Mouse (Mus musculus): ENCODE results near the gene Adgrl3. TPM values are rescaled to one million over a fixed set of nuclear protein-coding genes. Genes with fewer than 3 reads are reported as not detected.

Adgrl3 gene
- polyA plus RNA-seq, 1 experiment, result 0.36 TPM

GRCm38 (mm10) chr5:81046128-81046527 lies 26.2 kb downstream of the Adgrl3 start:
- Histone ChIP-seq H3K36me3 (ENCODE audit: control insufficient read depth, insufficient read depth, low read length, poor library complexity, severe bottlenecking) (no peaks in the 10 kb centered on the region), H3K4me3 (ENCODE audit: low read depth, low read length) (no peak overlapping the region), H3K27me3 (ENCODE audit: control insufficient read depth, insufficient read depth, low read length, poor library complexity, severe bottlenecking) (no peaks in the 10 kb centered on the region), H3K9ac (ENCODE audit: low read depth, poor library complexity, severe bottlenecking) (no peak overlapping the region), H3K27ac (ENCODE audit: insufficient read depth, low read length) (no peak overlapping the region), H3K4me1 (ENCODE audit: control insufficient read depth, insufficient read depth, low read length) (no peaks in the 10 kb centered on the region), H3K9me3 (replicated peaks; ENCODE audit: control insufficient read depth, insufficient read depth, low read length, poor library complexity, severe bottlenecking) (no peaks in the 10 kb centered on the region)
- TF ChIP-seq CTCF (IDR thresholded peaks at IDR 0.05; ENCODE audit: low read depth, low read length), result no peak
- no peak for TF ChIP-seq EP300 (IDR thresholded peaks at IDR 0.05; ENCODE audit: insufficient read depth, low read depth, low read length)
- no peak for TF ChIP-seq POLR2A (IDR thresholded peaks at IDR 0.05; ENCODE audit: insufficient read depth, low read length)

DNA sequence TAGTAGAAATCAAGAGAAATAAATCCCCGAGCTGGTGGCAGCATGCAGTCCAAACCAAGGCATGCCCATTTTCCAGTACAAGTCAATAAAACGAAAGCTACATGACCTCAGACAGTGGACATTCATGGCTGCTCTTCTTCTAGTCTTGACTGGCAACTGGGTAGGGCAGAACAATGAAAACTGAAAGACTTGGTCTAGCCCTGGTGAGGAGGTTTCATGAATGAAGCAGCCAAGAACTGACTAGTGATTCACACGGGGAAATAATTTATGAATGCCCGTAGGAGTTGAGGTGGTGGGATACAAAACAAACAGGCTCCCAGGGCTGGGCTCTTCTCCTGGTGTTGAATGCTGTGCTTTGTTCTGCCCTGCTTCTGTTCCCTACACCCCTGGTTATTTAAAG lies 34.7 kb downstream of the Adgrl3 start:
- Histone ChIP-seq H3K9ac (ENCODE audit: low read depth, poor library complexity, severe bottlenecking) (no peak overlapping the region), H3K4me1 (ENCODE audit: control insufficient read depth, insufficient read depth, low read length) (no peaks in the 10 kb centered on the region), H3K36me3 (ENCODE audit: control insufficient read depth, insufficient read depth, low read length, poor library complexity, severe bottlenecking) (no peaks in the 10 kb centered on the region), H3K4me3 (ENCODE audit: low read depth, low read length) (no peak overlapping the region), H3K9me3 (replicated peaks; ENCODE audit: control insufficient read depth, insufficient read depth, low read length, poor library complexity, severe bottlenecking) (no peaks in the 10 kb centered on the region), H3K27ac (ENCODE audit: insufficient read depth, low read length) (no peak overlapping the region), H3K27me3 (ENCODE audit: control insufficient read depth, insufficient read depth, low read length, poor library complexity, severe bottlenecking) (no peaks in the 10 kb centered on the region)
- no peak for TF ChIP-seq POLR2A (IDR thresholded peaks at IDR 0.05; ENCODE audit: insufficient read depth, low read length)
- TF ChIP-seq EP300 (IDR thresholded peaks at IDR 0.05; ENCODE audit: insufficient read depth, low read depth, low read length), result no peak

- Histone ChIP-seq H3K27me3 (ENCODE audit: control insufficient read depth, insufficient read depth, low read length, poor library complexity, severe bottlenecking) (no peaks in the 10 kb centered on the region), H3K27ac (ENCODE audit: insufficient read depth, low read length) (no peak overlapping the region), H3K36me3 (ENCODE audit: control insufficient read depth, insufficient read depth, low read length, poor library complexity, severe bottlenecking) (no peaks in the 10 kb centered on the region), H3K9me3 (replicated peaks; ENCODE audit: control insufficient read depth, insufficient read depth, low read length, poor library complexity, severe bottlenecking) (no peaks in the 10 kb centered on the region), H3K4me1 (ENCODE audit: control insufficient read depth, insufficient read depth, low read length) (no peaks in the 10 kb centered on the region), H3K9ac (ENCODE audit: low read depth, poor library complexity, severe bottlenecking) (no peak overlapping the region), H3K4me3 (ENCODE audit: low read depth, low read length) (no peak overlapping the region)
- TF ChIP-seq POLR2A (IDR thresholded peaks at IDR 0.05; ENCODE audit: insufficient read depth, low read length), result no peak
- no peak for TF ChIP-seq CTCF (IDR thresholded peaks at IDR 0.05; ENCODE audit: low read depth, low read length)
- TF ChIP-seq EP300 (IDR thresholded peaks at IDR 0.05; ENCODE audit: insufficient read depth, low read depth, low read length), result no peak
Measured at GRCm38 (mm10) chr5:81055253-81055652, 35.3 kb downstream of the Adgrl3 start.

- H3K4me1 ChIP-seq (ENCODE audit: control insufficient read depth, insufficient read depth, low read length), result no peaks in the 10 kb centered on the region
- no peak overlapping the region for H3K4me3 ChIP-seq (ENCODE audit: low read depth, low read length)
- no peaks in the 10 kb centered on the region for H3K9me3 ChIP-seq (replicated peaks; ENCODE audit: control insufficient read depth, insufficient read depth, low read length, poor library complexity, severe bottlenecking)
- no peaks in the 10 kb centered on the region for H3K36me3 ChIP-seq (ENCODE audit: control insufficient read depth, insufficient read depth, low read length, poor library complexity, severe bottlenecking)
- H3K9ac ChIP-seq (ENCODE audit: low read depth, poor library complexity, severe bottlenecking), result no peak overlapping the region
- no peak overlapping the region for H3K27ac ChIP-seq (ENCODE audit: insufficient read depth, low read length)
- no peaks in the 10 kb centered on the region for H3K27me3 ChIP-seq (ENCODE audit: control insufficient read depth, insufficient read depth, low read length, poor library complexity, severe bottlenecking)
- TF ChIP-seq CTCF (IDR thresholded peaks at IDR 0.05; ENCODE audit: low read depth, low read length), result no peak
- TF ChIP-seq EP300 (IDR thresholded peaks at IDR 0.05; ENCODE audit: insufficient read depth, low read depth, low read length), result no peak
- TF ChIP-seq POLR2A (IDR thresholded peaks at IDR 0.05; ENCODE audit: insufficient read depth, low read length), result no peak
Measured at GRCm38 (mm10) chr5:81058122-81058521, 38.2 kb downstream of the Adgrl3 start.

- H3K4me3 ChIP-seq (ENCODE audit: low read depth, low read length), result no peak overlapping the region
- H3K9ac ChIP-seq (ENCODE audit: low read depth, poor library complexity, severe bottlenecking), result no peak overlapping the region
- no peaks in the 10 kb centered on the region for H3K27me3 ChIP-seq (ENCODE audit: control insufficient read depth, insufficient read depth, low read length, poor library complexity, severe bottlenecking)
- no peaks in the 10 kb centered on the region for H3K4me1 ChIP-seq (ENCODE audit: control insufficient read depth, insufficient read depth, low read length)
- no peaks in the 10 kb centered on the region for H3K9me3 ChIP-seq (replicated peaks; ENCODE audit: control insufficient read depth, insufficient read depth, low read length, poor library complexity, severe bottlenecking)
- TF ChIP-seq EP300 (IDR thresholded peaks at IDR 0.05; ENCODE audit: insufficient read depth, low read depth, low read length), result no peak
- no peak for TF ChIP-seq POLR2A (IDR thresholded peaks at IDR 0.05; ENCODE audit: insufficient read depth, low read length)
- TF ChIP-seq CTCF (IDR thresholded peaks at IDR 0.05; ENCODE audit: low read depth, low read length), result no peak
- no peak overlapping the region for H3K27ac ChIP-seq (ENCODE audit: insufficient read depth, low read length)
- no peaks in the 10 kb centered on the region for H3K36me3 ChIP-seq (ENCODE audit: control insufficient read depth, insufficient read depth, low read length, poor library complexity, severe bottlenecking)
Measured at GRCm38 (mm10) chr5:81060950-81061349, 41.0 kb downstream of the Adgrl3 start.

GRCm38 (mm10) chr5:81061386-81061785 lies 41.4 kb downstream of the Adgrl3 start:
- Histone ChIP-seq H3K4me1 (ENCODE audit: control insufficient read depth, insufficient read depth, low read length) (no peaks in the 10 kb centered on the region), H3K9ac (ENCODE audit: low read depth, poor library complexity, severe bottlenecking) (no peak overlapping the region), H3K27ac (ENCODE audit: insufficient read depth, low read length) (no peak overlapping the region), H3K4me3 (ENCODE audit: low read depth, low read length) (no peak overlapping the region), H3K36me3 (ENCODE audit: control insufficient read depth, insufficient read depth, low read length, poor library complexity, severe bottlenecking) (no peaks in the 10 kb centered on the region), H3K27me3 (ENCODE audit: control insufficient read depth, insufficient read depth, low read length, poor library complexity, severe bottlenecking) (no peaks in the 10 kb centered on the region), H3K9me3 (replicated peaks; ENCODE audit: control insufficient read depth, insufficient read depth, low read length, poor library complexity, severe bottlenecking) (no peaks in the 10 kb centered on the region)
- TF ChIP-seq POLR2A (IDR thresholded peaks at IDR 0.05; ENCODE audit: insufficient read depth, low read length) (no peak), CTCF (IDR thresholded peaks at IDR 0.05; ENCODE audit: low read depth, low read length) (no peak), EP300 (IDR thresholded peaks at IDR 0.05; ENCODE audit: insufficient read depth, low read depth, low read length) (no peak)
